Mouse (Mus musculus) left cerebral cortex, postnatal 4 days (tissue): ENCODE results near the gene Fgd6. TPM values are rescaled to one million over a fixed set of nuclear protein-coding genes. Genes with fewer than 3 reads are reported as not detected.

Source experiments
- DNase-seq: peaks from one replicate; pipeline ENCODE4 v3.0.0-alpha.2; 2022
- intact Hi-C: fragments of 180-260 bp; cut with DNase I; formaldehyde crosslinking; loops from one replicate; pipeline ENCODE4 v1.15.1; 2025
- total RNA-seq, 2 experiments: library from RNA; stranded (reverse); gene quantifications; 2 replicates each; pipeline ENCODE4 v1.2.3; 2021

The Fgd6 gene
- total RNA-seq, 2 experiments from 2014 or later, result 5.5 to 5.8 TPM

DNA sequence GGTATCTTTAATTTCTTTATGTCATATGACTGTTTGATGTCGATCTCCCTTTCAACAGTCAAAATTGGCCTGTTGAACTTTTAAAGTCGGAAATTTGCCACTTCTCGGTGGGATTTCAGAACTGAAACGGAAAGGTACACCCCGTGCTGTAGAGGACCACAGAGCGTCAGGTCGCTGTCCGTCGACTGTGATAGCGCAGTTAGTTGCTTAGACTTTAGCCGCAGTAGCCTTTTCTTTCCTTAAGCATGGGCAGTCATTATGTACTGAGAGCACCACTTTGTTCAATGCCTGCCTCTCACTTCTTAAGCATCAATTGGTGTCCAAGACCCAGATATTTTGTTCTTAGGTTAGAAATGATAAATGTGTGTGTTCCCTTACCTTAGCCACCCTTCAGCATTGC, 136.3 kb downstream of the Fgd6 start:
- DNase-seq, result no peak
- intact Hi-C loops, result no loop called here

DNA sequence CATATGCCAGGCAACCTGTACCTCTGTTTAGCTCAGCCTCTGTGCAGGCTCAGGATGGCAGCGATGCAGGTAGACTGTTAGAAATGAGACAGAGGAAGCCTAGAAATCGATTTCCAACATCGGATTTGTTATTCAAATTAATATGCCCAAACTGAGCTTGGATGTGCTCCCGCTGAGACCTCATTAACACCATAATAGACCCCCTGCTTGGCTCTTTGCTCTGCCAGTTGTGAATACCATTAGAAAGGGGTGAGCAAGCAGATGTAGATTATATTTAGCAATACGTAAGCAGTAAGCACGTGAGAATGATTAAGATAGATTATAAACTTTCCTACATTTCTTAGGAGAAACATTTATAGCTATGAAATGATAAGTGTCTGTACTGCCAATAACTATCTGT, 136.9 kb downstream of the Fgd6 start:
- intact Hi-C loops, result no loop called here
- no peak for DNase-seq

- intact Hi-C loops, result no loop called here
- no peak for DNase-seq
Measured at GRCm38 (mm10) chr10:94174652-94175051, 138.9 kb downstream of the Fgd6 start.

GRCm38 (mm10) chr10:94183199-94183598, 147.4 kb downstream of the Fgd6 start:
- no peak for DNase-seq
- intact Hi-C loops, result no loop called here

Other genes with a start within 250 kb of the Fgd6 start
- gene Usp44, start 204.4 kb upstream of the Fgd6 start, total RNA-seq, result under 1 TPM; 0.14 to 0.18 TPM
- 100 to 1,000 TPM; 151 to 163 TPM for gene Metap2, start 138.9 kb upstream of the Fgd6 start, total RNA-seq
- gene Vezt, start 184 bp upstream of the Fgd6 start, total RNA-seq, result 100 to 1,000 TPM in 1 of 2 experiments, 10 to 100 TPM in 1; 96.2 to 106 TPM
- gene Nr2c1, start 112.0 kb downstream of the Fgd6 start, total RNA-seq, result 1 to 10 TPM; 8.2 to 8.6 TPM
- 100 to 1,000 TPM; 178 to 195 TPM for gene Ndufa12, start 162.7 kb downstream of the Fgd6 start, total RNA-seq